Mouse (Mus musculus) right cerebral cortex, postnatal 4 days (tissue): ENCODE measurements at regions not wholly inside any gene's neighbourhood (a gene's known extent, or its start where the extent isn't known, plus 50 kb on each side); places are given as distances from the start of the nearest gene placed in this dataset.

Experiments
- DNase-seq: peaks from one replicate; pipeline ENCODE4 v3.0.0-alpha.2; 2022

DNA sequence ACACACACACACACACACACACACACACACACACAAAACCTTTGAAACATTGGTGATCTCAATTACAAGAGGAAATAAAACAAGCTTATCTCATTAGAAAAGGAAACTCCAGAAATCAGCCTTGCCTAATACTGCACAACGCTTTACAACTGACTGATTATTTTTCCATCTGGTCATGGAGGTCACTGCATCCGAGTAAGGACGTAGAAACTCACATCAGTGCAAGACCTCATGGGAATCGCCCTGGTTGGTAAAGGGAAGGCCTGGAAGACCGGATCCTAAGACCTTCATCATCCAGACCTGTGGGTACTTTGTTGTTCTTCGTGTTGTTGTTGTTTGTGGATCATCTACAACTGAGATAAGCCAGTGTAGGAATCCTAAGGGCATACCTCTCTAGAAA, 77.8 kb upstream of the Sestd1 start:
- DNase-seq = no peak

DNA sequence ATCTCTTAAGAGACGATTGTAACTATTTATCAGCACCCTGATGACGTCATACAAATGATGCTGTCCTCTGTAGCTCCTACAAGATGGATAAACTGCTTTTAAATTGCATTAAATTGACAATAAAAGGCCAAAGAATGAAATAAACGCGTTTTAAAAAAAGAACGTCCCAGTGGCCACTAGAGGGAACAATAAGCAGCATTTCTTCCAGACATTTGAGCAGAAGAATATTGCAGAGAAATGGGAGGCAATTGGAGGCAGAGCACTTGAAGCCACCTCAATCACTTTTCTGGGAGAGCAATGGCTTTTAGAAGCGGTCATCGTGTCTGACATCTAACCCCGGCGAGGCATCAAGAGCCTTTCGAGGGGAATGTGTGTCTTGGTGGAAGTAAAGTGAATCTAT, 76.4 kb upstream of the Sestd1 start:
- no peak for DNase-seq

DNA sequence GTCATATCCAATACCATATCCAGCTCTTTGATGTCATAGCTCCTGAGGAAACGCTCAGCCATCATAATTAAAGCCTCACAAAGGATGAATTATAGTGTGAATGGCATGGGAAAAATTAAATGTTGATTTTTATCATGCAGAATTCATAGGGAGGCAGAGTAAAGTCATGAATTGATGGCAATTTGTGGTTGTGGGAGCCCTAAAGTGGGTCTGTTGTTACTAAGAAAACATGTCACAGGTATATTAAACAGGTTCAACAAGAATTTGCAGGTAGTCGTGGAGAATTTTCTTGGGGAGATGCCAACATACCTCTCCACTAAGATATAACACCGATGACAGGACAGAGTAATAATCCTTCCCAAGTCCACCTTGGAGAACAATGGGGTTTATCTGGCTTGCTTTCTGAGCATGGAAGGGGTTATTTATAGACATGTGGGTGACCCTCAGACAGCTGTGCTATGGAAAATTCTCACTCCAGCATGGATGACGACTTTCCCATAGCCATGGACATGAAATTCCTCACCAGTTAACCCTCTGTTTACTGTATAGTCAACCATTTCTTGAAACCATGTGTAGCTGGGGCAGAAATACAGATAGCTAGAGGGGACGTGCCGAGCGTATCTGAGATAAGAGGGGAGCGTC, 71.7 kb upstream of the Sestd1 start:
- no peak for DNase-seq

DNA sequence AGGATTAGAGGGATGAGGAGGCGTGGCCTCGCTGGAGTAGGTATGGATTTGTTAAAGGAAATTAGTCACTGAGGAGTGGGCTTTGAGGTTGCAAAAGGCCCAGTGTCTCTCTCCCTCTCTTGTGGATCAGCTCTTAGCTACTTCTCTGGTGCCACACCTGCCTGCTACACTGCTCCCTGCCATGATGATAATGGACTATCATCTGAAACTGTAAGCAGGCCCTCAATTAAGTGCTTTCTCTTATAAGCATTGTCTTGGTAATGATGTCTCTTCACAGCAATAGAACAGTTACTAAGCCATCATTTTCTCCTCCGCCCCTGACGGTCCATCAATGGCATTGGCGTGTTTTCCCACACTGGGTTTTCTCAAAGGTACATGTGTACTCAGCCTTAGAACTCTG, 66.6 kb upstream of the Sestd1 start:
- DNase-seq = no peak

DNA sequence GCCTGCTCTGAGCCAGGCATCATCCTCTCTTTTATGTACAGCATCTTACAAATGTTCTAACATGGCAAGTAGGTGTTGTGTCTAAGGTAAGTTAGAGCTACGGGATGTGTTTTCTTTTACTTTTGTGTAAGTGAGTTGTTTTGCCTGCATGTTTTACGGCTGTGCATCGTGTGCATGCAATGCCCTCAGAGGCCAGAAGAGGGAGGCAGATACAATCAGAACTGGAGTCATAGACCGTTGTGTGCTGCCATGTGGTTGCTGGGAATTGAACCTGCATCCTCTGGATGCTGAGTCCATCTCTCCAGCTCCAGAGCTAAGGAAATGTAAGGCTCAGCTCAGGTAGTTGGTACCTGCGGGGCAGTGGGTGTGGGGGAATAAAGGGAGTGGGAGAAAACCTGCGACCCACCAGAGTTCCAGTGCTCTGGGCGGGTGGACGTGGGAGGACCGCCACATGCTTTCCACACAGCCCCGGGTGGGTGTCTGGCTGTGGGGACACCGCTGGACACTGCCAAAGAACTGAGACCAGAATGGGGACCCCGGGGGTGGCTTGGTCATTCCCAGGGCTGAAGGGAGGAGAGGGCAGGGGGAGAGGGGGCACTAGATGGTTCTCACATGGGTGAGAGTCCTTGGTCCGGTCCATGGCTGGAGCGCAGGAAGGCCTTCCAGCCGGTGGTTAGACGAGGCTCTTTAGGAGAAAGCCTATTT, 63.5 kb upstream of the Sestd1 start:
- no peak for DNase-seq

DNA sequence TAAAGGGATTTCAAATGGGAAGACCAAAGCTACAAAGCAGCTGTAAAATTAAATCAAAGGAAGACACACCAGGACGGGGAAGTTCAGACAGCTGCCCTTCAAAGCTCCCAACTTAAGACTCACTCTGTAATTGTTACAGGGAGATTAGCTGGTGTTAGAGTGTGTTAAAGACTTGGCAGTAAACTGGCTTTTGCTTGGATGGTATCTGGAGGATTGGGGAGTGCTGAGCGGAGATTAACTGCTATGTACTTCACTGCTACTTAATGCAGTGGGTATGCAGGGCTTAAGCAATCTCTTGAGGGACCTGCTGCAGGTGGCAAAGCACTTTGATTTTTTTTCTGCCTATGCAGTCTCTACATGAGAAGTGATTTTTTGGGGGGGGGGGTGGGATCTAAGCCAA, 62.0 kb upstream of the Sestd1 start:
- no peak for DNase-seq

DNA sequence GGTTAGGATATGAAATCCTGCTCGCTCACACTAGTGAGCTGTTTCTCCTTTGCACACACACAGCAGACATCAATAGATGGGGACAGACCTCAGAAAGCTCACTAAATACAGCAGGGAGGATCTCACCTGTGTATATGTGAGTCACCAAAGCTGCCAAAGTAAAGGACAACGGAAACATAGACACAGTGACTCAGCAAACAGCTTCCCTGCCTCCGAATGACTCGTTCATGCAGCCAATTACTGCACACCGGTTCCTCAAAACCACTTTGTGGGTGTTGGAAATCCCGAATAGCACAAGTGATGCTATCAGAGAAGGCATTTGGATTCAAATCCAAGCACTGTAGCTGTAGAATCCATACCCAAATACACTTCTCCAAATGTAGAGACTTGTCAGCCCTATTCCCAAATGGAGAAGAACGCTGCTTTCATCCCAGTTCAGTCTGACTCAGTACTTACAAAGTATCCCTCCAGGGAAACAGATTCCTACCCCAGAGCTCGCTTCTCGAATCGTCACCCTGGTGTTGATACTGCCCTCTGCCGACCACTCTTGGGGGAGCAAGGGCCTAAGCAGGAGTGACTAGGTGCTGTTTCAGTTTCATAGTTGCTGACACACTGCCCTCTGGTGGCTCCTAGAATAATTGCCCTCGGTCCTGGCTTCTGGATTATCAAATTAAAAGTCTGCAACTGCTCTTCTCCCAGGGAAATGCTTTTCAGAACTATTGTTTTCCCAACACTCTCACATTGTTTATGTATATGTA, 61.4 kb upstream of the Sestd1 start:
- peak; percentile 89 for DNase-seq

DNA sequence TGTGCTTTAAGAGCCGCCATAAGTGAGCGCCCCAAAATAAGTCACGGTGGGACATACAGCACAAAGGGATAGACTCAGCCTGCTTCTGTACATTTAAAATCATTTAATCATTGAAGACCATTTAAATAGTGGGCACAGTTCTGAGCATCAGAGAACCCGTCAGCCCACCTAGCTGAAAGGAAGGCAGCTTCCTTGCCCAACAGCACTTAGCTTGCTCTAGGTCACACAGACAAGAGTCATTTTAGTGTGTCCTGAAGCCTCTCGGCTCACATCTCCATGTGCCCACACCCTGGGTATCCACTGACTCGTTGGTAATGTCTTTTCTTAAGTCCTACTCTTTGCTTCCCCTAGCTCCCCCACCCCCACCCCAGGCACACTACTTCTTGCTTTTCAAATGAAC, 59.7 kb upstream of the Sestd1 start:
- DNase-seq = no peak

DNA sequence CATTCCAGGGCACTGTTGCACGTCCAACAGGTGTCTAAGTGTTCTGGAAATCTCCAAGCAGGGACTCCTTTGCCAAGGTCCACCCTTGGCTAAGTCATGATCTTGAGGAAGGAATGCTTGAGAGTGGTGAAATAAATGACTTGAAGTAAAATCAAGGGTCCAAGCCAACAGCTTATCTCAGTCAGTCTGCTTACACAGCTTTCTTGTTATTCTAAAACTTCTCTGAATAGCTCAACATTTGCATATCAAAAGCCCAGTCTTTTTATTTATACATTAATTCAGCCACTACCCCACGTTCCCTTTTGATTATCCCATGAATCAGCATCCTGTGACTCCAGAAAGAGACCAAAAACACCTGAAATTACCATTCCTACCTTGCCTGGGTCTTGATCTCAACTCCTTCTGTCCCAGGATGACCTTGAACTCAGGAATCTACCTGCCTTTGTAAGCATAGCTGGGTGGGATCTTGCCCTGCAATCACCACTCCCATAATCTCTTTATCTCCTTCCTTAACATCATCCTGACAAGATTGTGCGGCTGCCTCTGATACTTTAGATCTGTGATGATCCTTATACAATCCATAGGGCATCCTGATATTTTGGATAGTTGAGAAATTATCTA, 57.5 kb upstream of the Sestd1 start:
- DNase-seq = no peak

DNA sequence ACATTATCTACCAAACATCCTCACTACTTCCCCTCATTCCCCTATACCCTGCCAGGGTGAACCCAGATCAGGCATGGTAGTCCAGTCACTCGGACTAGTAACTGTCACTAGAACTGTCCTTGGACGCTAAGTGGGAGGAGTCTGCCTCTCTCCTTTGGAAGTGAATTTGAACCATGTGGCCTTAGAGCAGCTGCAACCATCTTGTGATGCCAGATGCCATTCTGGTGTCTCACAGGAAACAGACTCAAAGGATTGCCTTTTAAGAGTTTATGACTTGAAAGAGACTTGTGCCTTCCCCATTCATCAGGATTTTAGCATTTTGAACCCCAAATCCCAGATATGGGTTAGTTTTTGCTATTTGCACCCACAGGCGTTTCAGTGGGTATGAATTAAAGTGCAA, 56.9 kb upstream of the Sestd1 start:
- no peak for DNase-seq

DNA sequence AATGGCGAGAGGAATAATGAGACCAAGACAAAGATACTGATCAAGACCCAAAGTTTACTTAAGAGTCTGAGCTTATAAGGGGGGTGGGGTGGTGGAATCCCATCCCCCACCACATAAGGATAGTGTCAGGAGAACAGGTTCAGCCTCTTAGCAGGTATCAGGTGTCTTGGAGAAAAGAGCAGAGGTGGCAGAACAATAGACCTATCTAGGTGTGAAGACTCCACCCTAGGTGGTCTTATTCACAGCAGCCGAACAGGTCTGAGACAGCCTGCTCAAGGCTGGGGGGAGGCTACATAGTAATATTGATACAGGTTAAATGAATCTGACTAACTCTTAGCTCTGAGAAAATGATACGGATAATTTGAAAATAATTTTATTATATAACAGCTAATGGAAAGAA, 56.4 kb upstream of the Sestd1 start:
- no peak for DNase-seq

DNA sequence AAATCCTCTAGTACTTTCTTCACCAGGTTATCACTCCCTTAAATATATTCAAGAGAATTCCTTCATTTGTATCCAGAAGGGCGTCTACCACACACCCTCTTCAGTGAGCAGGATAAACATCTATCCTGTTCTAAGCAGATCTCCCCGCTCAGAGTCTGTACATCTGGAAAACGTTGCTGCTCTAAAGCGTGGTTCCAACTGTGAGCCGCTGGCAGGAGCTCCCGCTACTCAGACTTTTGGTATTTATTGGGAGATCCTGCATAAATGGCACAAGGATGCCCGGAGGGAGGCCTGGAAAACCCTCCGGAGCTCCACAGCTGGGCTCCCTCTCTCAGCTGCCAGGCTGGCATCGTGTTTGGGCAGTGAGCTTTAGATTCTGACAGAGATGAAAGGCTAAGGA, 54.3 kb upstream of the Sestd1 start:
- DNase-seq = no peak

DNA sequence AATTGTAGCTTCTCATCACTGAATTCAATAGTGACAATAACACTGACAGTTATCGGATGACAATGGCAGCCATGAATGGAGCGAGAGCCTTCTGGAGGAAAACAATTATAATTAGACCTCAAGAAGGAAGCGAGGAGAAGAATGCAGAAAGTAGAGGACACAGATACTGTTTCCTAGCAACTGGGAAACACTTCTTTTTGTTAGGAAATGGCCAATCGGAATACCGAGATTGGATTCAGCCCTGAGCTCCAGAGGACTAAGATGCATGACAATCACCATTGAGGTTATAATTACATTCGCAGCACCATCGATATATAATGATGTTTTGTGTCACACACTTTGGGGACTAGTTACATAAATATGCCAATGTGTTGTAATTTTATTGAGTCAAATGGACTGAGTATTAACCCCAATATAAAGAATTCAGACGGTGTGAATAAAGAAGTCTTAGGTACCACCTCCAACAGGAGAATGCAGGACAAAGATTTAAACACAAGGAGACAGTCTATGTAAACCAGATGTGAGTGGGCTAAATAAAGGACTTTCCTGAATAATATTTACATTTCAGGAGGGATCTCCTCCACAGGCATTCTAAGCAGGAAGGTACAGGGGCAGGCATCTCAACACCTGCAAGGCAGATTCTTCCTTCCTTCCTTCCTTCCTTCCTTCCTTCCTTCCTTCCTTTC, 53.1 kb upstream of the Sestd1 start:
- no peak for DNase-seq
